Mouse (Mus musculus) right cerebral cortex, postnatal 36 days (tissue): ENCODE data around the gene Scgb1b7.
"Not testable (repeated sequence)": the region's sequence is repeated elsewhere in the genome, so short reads cannot be mapped to it uniquely, and the experiment has no call there.

Source experiments
- DNase-seq, 2 experiments: peaks; one replicate each; pipeline ENCODE4 v3.0.0; 2022; ENCODE audit warnings: low spot score in 2 of 2, mixed read lengths in 1 of 2

Gene Scgb1b7

DNA sequence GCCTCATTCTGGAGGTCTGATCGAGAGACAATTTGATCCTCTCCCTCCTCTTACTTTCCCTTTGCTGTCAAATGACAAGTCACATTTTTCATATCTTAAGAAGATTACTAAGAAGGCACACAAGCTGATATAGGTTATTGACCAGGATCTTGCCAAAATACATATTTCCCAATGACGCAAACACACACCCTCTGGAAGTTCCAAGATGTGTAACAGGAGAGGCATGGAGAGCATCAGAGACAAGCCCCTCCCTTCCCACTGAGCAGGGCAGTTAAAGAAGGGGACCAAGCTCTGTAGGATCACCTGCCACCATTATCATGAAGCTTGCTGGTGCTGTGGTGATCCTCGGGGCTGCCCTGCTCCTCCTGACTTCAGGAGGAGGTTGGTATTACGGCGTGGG is at the start of gene Scgb1b7:
Scgb1b7 (plus strand) TSS at position 301 of the 400 bp plus-strand sequence.
- DNase-seq = not testable (repeated sequence)

DNA sequence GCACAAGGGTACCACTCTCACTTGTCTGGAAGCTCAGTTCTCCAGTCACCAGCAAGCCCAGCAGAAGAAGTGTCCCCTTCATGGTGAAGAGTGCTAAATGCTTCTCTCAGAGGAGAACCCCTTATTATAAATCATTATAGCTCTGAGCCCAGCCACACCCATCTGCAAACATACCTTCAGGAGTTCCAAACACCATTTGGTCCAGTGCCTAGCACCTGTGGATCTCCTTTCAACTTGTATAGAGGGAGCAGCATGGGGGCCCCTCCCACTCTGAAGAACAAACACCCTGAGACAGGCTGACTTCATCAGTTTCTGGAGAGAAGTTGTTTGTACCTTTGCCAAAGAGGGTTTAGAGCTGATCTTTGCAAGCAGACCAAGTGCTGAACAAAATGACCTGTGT is 6.8 kb upstream of the Scgb1b7 start, which contains the start of gene Scgb2b7:
Scgb2b7 (minus strand) TSS at position 101 of the 400 bp plus-strand sequence.
- DNase-seq = not testable (repeated sequence)
